Mouse (Mus musculus) cerebellum, adult 11-12 months (tissue): Measurements from ENCODE around the gene Cyp2w1.
A peak's percentile ranks its signal among the peaks of the same experiment; 100 is the strongest.
"Not testable (repeated sequence)": the region's sequence is repeated elsewhere in the genome, so short reads cannot be mapped to it uniquely, and the experiment has no call there.

Source experiments
- DNase-seq: peaks from one replicate; pipeline ENCODE4 v3.0.0; 2022

Cyp2w1 gene

DNA sequence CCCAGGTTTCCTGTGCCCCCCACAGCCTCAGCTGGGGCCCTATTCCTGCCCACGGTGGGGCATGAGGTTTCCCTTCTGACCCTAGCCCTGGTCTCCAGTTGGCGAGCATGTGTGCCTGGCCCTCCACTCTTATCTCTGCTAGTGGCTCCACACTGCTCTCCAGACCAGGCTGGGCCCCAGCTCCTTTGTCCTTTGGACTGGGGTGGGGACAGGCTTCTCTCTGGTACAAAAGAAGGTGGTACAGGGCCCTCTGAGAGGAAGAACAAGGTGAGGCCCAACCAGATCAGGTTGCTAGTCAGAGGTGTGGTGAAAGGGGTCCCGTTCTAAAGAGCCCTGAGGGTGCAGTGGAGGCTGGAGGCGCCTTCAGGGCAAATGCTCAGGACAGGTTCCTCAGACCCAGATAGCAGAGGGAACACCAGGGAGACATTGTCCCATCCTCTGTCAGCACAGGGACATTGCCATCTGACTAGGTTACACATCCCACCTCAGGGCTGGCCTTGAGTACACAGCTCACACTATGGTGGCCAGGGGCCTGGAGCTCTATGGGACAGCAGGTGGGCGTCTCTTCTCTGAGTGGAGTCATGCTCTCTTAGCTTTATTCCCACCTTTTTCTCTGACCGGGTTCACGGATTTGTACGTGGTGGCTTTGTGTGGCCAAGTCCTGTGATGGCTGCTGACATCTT is 19.7 kb upstream of the Cyp2w1 start:
- no peak for DNase-seq

DNA sequence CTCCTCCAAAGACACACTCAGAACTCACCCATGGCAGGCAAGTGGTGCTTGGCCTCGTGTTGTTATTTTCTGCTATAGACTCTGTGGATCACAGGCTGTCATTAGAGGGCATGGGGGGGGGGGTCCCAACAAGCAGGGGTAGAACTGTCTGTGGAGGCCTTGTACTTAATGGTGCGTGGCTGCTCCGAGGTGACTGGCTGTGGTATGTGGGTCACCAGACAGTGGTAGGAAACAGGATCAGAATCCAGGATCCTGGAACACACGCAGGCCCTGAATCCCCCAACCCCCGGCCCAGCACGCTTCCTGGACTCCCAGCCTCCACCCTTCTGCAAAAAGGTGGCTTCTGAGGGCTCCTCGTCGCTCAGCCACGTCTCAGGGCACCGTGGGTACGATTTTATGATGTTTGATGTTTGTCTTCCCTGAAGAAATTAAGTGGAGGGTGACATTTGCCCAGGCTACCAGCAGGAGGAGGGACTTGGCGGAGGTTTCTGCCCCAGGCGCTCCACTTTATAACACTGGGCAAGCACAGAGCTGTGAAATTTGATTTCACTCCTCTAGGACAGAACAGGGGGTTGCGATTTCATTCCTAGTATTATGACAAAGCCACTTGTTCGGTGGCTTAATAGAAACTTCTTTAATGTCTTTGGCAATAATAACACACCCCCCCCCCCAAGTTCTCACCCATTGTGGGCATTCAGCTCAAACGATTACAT is 19.0 kb upstream of the Cyp2w1 start:
- no peak for DNase-seq

DNA sequence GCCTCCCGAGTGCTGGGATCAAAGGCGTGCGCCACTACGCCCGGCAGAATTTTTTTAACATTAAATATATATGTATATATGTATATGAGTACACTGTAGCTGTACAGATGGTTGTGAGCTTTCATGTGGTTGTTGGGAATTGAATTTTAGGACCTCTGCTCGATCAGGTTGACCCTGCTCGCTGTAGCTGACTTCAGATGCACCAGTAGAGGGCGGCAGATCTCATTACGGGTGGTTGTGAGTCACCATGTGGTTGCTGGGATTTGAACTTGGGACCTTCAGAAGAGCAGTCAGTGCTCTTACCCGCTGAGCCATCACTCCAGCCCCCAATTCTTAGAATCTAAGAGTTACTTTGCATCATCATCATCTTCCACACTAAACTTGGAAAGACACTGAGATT is 18.0 kb upstream of the Cyp2w1 start:
- not testable (repeated sequence) for DNase-seq

DNA sequence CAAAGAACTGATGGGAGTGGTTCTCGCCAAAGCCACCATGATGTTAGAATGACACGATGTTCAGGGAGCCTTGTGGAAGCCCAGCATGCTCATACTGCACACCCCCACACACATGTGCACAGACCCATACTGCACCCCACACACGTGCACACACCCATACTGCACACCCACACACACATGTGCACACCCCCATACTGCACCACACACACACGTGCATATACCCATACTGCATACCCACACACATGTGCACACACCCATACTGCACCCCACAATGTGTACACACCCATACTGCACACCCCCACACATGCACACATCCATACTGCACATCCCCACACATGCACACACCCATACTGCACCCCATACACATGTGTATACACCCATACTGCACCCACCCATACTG is 16.8 kb upstream of the Cyp2w1 start:
- DNase-seq = no peak

DNA sequence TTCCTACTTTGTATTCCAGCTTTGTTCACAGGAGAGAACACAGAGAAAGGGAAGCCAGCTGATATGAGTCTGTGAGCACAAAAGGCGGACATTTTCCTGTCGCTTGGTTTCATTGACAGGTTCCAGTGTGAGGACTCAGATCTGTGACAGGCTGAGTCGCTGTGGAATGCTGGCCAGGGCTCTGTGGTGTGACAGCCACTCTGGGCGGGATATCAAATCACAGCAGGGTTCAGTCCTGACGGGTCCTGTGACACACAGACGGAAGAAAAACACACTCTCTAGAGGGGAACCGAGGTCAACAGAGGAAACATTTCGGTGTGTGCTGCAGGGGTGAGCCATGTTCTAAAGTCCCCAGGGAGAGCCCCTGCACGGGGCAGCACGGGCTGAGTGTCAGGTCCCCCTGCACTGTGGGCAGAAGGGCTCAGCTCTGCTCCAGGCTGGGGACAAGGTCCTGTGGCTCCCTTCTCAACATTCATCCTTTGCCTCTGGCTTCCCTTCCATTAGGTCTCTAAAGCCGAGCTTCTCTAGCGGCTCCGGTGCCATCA is 14.5 kb upstream of the Cyp2w1 start:
- peak; percentile 89 for DNase-seq

GRCm38 (mm10) chr5:139338403-139338802 is 14.0 kb upstream of the Cyp2w1 start:
- peak; percentile 69 for DNase-seq

DNA sequence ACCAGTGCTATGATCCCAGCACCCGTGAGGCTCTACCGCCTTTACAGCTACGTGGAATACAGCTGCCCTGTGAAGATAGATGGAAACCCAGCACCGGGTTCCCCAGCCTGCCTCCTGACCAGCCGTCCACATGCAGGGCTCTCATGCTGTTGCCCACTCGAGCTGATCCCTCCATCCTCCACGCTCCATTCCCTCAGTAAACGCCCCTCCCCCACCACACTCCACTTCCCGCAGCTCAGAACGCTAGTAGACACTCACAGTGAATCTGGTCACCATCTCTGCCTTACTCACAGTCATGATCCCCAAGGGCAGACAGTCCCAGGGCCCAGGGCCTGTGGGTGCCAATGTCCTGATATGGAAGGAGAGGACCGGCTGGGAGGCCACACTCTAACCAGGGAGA is 13.5 kb upstream of the Cyp2w1 start:
- peak; percentile 50 for DNase-seq

DNA sequence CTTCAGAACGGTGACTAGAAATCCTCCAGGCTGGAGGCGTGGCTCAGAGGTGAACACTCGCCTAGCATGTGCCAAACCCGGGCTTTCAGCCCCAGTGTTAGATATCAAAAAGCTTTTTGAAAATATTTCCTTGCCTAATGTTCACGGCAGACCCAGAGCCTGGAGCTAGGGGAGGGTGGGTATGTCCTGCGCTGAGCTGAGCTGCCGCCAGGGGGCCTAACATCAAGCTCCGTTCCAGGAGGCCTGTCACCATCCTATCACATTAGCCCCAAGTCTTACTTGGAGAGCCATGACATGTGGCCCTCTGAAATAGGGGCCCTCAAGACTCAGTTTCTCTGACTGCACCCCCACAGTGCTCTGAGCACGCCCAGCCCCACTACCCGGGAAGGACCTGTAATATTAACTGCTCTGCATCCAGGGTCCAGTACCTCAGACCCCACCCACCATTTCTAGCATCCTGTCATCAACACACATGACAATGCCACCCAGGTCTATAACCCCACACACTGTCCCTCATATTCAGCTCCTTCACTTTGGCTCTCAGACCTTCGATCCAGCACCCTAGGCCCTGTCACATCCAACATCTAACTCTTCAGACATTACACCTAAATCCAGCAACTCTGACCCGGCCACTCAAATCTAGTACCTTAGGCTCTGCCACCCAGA is 8.3 kb upstream of the Cyp2w1 start:
- DNase-seq = peak; percentile 75

DNA sequence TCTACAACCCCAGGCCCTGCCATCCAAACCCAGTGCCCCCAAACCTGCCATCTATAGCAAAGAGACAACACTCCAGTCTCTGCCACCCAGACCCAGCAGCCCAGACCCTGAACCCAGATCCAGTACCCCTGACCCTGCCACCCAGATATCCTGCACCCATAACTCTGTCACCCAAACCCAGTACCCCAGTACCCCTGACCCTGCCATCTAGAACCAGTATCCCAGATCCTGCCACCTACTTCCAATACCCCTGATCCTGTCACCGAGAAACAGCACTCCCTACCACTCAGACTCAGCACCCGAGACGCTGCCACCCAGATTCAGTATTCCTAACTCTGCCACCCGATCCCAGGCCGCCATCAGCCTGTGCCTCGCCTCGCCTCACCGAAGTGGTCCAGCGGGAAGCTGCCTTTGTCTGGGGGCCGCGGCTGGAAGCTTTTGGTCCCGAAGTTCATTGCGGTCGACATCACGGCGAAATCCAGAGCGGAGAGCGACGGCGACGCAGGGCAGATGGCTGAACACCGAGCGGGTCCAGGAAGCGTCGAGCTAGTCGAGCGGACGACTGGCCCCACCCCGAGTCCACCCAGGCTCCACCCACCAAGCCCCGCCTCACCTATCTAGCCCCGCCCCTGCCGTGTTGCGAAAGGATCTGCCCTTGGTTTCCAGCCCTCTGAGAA is 7.6 kb upstream of the Cyp2w1 start:
- peak; percentile 91 for DNase-seq

DNA sequence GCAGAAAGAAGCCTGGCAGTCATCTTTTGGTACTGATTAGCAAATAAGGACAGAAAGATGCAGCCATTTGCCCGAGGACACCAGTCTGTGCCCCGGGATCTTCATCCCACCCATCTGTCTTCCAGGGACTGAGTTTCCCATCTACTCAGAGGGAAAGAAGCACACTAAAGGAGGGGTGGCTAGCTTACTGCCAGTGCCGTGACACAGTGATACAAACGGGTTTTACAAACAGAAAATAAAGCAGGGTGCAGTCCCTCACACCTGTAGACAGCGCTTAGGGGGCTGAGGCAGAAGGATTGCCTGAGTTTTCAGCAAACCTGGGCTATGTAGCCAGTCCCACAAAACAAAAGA is 7.1 kb upstream of the Cyp2w1 start:
- DNase-seq = no peak

GRCm38 (mm10) chr5:139347225-139347624 is 5.2 kb upstream of the Cyp2w1 start:
- no peak for DNase-seq

DNA sequence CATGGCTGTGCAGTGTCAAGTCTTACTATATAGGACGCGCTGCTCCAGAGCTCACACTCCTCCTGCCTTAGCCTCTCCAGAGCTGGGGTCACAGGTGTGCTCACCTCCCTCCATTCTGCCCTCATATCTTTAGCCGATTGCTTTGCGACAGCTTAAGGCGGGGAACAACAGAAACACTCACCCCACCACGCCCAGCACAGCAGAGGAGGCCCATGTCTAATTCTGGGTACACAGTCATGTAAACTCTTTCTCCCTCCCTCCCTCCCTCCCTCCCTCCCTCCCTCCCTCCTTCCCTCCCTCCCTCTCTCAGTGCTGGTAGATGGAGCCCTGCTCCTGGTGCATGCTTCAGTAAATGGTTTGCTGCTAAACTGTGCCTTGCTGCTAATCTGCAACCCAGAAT is 2.7 kb upstream of the Cyp2w1 start:
- DNase-seq = no peak

DNA sequence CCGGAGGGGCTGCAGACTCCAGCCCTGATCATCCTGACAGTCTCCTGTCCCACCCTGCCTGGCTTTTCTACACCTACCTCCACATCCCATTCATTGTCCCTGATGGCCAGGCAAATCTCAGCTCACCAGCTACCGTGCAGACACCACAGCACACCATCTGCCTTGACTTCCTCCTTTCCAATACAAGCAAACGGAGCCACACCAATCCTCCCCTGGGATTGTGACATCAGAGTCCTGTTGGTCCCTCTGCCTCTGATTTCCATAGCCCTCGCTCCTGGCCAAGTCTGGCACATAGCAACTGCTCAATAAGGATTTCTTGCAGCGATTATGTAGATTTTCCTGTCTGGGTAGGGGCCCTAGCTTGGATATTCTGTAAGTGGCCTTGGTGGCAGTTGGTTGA is 1.3 kb upstream of the Cyp2w1 start, which contains the start of gene Cox19:
Gene Cox19 (minus strand): TSS at position 285 of the 400 bp plus-strand sequence.
- no peak for DNase-seq

- DNase-seq = no peak
Measured at GRCm38 (mm10) chr5:139351628-139352027, 789 bp upstream of the Cyp2w1 start.

DNA sequence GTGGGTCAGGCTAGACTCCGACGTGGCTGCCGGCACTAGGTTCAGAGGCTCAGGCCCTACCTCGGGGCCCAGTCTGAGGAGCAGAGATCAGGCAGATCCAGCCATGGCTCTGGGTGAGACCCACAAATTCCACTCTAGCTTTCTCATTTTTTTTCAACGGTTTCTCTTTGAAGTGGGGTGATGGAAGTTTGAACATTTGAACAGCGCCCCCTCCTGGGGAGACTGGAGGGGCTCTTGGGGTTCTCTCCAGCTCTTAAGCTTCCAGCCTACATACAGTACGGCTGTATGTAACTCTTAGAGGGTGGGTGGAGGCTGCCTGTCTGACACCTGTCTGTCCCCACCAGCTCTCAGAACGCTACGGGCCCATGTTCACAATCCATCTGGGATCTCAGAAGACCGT is 1.1 kb downstream of the Cyp2w1 start:
- no peak for DNase-seq

DNA sequence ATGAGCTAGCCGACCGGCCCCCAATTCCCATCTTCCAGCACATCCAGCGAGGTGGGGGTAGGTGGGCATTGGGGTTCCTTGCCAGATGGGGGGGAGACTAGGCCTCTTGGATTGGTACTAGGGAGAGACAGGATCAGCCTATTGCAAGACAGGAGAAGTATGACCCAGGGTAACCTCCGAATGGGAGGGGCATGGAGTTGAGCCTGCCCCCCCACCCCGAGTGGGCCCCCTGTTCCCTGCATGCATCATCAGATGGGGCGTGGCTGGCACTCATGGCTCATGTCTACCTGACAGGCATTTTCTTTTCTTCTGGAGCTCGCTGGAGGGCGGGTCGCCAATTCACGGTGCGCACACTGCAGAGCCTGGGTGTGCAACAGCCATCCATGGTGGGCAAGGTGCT is 1.5 kb downstream of the Cyp2w1 start:
- DNase-seq = no peak

DNA sequence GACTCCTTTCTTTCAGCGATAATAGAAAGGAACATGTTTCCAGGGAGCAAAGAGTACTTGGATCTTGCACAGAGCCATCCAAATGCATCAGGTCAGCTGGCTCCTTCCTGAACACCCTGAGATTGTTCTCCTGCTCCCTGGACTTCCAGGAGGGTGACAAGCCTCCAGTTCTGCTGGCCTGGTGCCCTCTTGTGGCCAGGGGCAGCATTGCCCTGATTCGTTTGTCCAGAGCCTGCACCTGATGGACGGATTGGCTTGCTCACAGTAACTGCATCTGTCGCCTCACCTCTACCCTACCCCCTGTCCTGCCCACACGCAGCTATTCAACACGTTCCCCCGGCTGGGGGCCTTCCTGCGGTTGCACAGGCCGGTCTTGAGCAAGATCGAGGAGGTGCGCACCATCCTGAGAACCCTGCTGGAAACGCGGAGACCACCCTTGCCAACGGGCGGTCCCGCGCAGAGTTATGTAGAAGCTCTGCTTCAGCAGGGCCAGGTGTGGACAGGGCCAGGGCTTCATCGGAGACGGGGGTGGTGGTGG is 2.9 kb downstream of the Cyp2w1 start:
- peak; percentile 85 for DNase-seq

DNA sequence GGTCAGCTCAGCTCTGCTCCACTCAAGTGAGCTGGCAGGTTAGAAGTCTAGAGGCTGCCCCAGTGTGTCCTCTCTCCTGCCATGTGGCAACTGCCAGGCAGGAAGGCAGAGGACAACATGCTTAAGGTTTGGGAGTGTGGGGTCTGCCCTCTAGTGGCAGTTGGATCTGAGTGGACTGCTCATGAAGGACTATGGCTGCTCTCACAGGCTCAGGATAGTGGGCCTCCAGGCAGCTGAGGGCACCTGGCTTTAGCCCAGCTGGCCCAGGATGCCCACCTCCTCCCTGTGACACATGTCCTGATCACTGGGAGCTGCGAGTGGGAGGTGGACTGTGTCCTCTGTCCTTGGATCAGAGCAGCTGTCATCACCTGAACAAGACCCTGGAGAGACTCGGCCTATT is 6.2 kb downstream of the Cyp2w1 start:
- peak; percentile 54 for DNase-seq

GRCm38 (mm10) chr5:139359244-139359643 is 6.8 kb downstream of the Cyp2w1 start:
- DNase-seq = no peak

DNA sequence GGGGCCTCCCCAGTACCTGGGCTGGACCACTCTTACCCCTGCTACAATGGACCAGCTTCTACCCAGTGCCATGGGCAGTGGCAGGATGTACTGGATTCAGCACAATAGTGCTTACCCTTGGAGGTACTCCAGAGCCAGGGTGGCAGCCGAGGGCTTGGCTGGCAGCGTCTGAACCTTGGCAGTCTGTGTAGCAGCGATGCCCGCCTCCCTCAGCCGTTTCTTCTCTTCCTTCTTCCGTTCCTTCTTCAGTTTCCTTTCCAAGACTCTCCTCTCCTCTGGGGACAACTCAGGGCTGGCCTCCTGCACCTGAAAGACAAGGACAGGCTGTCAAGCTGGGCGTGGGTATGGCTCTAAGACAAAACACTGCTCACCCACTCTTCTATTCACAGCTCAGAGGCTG is 11.4 kb downstream of the Cyp2w1 start:
- no peak for DNase-seq

DNA sequence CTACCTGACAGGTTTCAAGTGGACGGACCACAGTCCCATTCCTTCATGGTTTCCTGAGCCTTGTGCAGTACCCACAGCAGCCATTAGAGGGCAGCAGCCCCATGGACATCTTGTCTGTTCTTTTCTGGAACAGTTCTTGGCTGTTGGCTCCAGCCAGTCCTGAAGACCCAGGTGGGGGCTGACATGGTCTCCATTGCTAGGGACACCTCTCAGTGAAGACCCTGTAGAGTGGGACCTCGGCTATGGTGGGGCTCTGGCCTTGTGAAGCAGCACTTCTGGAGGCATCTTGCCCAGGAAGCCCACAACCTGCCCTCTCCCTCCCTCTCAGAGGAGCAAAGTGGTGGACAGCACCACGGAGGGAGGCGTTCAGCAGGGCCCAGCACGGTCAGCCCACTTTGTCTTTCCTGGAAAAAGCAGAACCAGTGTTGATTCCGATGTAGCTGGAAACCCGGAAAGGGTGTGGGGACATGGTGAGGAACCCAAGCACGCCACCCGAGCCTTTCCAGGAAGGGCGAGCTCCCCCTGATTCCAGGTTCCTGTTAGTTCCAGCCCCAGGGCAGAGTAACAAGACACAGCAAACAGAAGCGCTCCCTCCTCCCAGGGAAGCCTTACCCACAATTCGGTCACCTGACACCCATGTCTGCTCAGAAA is 12.0 kb downstream of the Cyp2w1 start:
- DNase-seq = peak; percentile 82

DNA sequence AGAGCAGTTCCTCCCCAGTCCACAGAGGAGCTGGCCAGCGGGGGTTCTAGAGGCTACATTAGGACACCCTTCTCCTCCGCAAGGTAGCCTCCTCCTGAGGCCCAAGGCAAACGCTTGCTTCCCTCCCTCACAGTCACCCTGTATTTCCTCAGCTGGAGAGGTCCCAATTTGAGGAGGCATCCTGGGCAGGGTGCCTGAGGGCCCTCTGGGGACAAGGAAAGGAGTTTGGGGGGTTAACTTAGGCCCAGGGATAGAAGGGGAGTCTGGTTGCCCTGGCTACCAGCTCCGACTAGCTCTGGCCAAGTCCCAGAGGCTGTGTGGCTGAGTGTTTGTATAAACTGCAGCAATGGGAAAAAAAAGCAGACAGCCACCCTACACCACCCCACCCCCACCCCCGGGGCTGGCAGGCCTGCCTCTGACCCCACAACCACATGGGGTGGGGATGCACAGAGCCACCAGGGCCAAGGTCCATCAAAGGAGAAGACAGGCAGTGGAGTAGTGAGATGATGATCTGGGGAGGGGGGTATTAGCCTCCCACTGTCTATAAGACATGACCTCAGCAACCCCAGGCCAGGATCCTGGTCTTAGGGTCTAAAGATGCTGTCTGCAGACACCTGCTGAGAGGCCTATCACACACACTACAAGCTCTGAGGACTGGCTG is 12.6 kb downstream of the Cyp2w1 start:
- no peak for DNase-seq
